Mouse (Mus musculus): ENCODE results near the gene Rln3. TPM values are rescaled to one million over a fixed set of nuclear protein-coding genes. Genes with fewer than 3 reads are reported as not detected.

Gene Rln3
- polyA plus RNA-seq, 1 experiment: not detected

GRCm38 (mm10) chr8:84002957-84003611, 41.7 kb downstream of the Rln3 start:
- 81% methylated on average over 12 of the region's 12 CpGs for WGBS
- peaks cover 2% of the 10 kb centered on the region; the same call in 1 of the 2 replicates for H3K4me1 ChIP-seq (ENCODE audit: control insufficient read depth, insufficient read depth, low read length)
- no peak overlapping the region for H3K27ac ChIP-seq (ENCODE audit: control insufficient read depth, insufficient read depth, low read depth, low read length, poor library complexity)
- no peak for TF ChIP-seq POLR2A (IDR thresholded peaks at IDR 0.05; ENCODE audit: borderline replicate concordance, control insufficient read depth, low read depth, low read length)
- TF ChIP-seq CTCF (IDR thresholded peaks at IDR 0.05; ENCODE audit: control insufficient read depth, insufficient read depth, low read length): no peak
- no peak overlapping the region for H3K4me3 ChIP-seq (replicated peaks; ENCODE audit: control insufficient read depth, low read depth, low read length)

GRCm38 (mm10) chr8:84001281-84002000, 43.4 kb downstream of the Rln3 start, which contains the start of gene 1700067K01Rik:
Gene 1700067K01Rik, plus strand, starts transcription at chr8:84001502.
- WGBS: 94% methylated on average over 61 of the region's 61 CpGs
- no peak within 1 kb of the TSS for H3K4me3 ChIP-seq (replicated peaks; ENCODE audit: control insufficient read depth, low read depth, low read length)
- H3K4me1 ChIP-seq (ENCODE audit: control insufficient read depth, insufficient read depth, low read length): peaks cover 2% of the 10 kb centered on the region; the same call in 1 of the 2 replicates
- H3K27ac ChIP-seq (ENCODE audit: control insufficient read depth, insufficient read depth, low read depth, low read length, poor library complexity): no peak within 1 kb of the TSS
- no peak for TF ChIP-seq CTCF (IDR thresholded peaks at IDR 0.05; ENCODE audit: control insufficient read depth, insufficient read depth, low read length)

- Histone ChIP-seq H3K4me1 (ENCODE audit: control insufficient read depth, insufficient read depth, low read length) (peaks cover 2% of the 10 kb centered on the region; the same call in 1 of the 2 replicates), H3K4me3 (replicated peaks; ENCODE audit: control insufficient read depth, low read depth, low read length) (no peak overlapping the region), H3K27ac (ENCODE audit: control insufficient read depth, insufficient read depth, low read depth, low read length, poor library complexity) (no peak overlapping the region)
- WGBS: 86% methylated on average over 2 of the region's 2 CpGs
- TF ChIP-seq POLR2A (IDR thresholded peaks at IDR 0.05; ENCODE audit: borderline replicate concordance, control insufficient read depth, low read depth, low read length) (no peak), CTCF (IDR thresholded peaks at IDR 0.05; ENCODE audit: control insufficient read depth, insufficient read depth, low read length) (no peak)
These were observed 45.0 kb downstream of the Rln3 start for GRCm38 (mm10) chr8:83999825-84000224.

GRCm38 (mm10) chr8:83999057-83999705, 45.6 kb downstream of the Rln3 start:
- H3K27ac ChIP-seq (ENCODE audit: control insufficient read depth, insufficient read depth, low read depth, low read length, poor library complexity): no peak overlapping the region
- TF ChIP-seq CTCF (IDR thresholded peaks at IDR 0.05; ENCODE audit: control insufficient read depth, insufficient read depth, low read length) (no peak), POLR2A (IDR thresholded peaks at IDR 0.05; ENCODE audit: borderline replicate concordance, control insufficient read depth, low read depth, low read length) (no peak)
- 82% methylated on average over 16 of the region's 16 CpGs for WGBS
- peaks cover 2% of the 10 kb centered on the region; the same call in 1 of the 2 replicates for H3K4me1 ChIP-seq (ENCODE audit: control insufficient read depth, insufficient read depth, low read length)
- peak overlapping the region; percentile 67 for H3K4me3 ChIP-seq (replicated peaks; ENCODE audit: control insufficient read depth, low read depth, low read length)

- Histone ChIP-seq H3K4me1 (ENCODE audit: control insufficient read depth, insufficient read depth, low read length) (peaks cover 2% of the 10 kb centered on the region; the same call in 1 of the 2 replicates), H3K27ac (ENCODE audit: control insufficient read depth, insufficient read depth, low read depth, low read length, poor library complexity) (peak overlapping the region; percentile 72), H3K4me3 (replicated peaks; ENCODE audit: control insufficient read depth, low read depth, low read length) (peak overlapping the region; percentile 67)
- 9% methylated on average over 92 of the region's 92 CpGs for WGBS
- TF ChIP-seq POLR2A (IDR thresholded peaks at IDR 0.05; ENCODE audit: borderline replicate concordance, control insufficient read depth, low read depth, low read length) (no peak), CTCF (IDR thresholded peaks at IDR 0.05; ENCODE audit: control insufficient read depth, insufficient read depth, low read length) (peak; percentile 25; the same call in 1 of the 2 replicates)
These were observed 46.4 kb downstream of the Rln3 start for GRCm38 (mm10) chr8:83998231-83999056.

GRCm38 (mm10) chr8:83997511-83998141, 47.2 kb downstream of the Rln3 start, which contains the start of gene Samd1:
Gene Samd1, plus strand, starts transcription at chr8:83997672.
- TF ChIP-seq CTCF (IDR thresholded peaks at IDR 0.05; ENCODE audit: control insufficient read depth, insufficient read depth, low read length) (no peak), POLR2A (IDR thresholded peaks at IDR 0.05; ENCODE audit: borderline replicate concordance, control insufficient read depth, low read depth, low read length) (peak; percentile 27; the same call in 1 of the 2 replicates)
- peaks cover 2% of the 10 kb centered on the region; the same call in 1 of the 2 replicates for H3K4me1 ChIP-seq (ENCODE audit: control insufficient read depth, insufficient read depth, low read length)
- H3K4me3 ChIP-seq (replicated peaks; ENCODE audit: control insufficient read depth, low read depth, low read length): peak within 1 kb of the TSS; percentile 75
- H3K27ac ChIP-seq (ENCODE audit: control insufficient read depth, insufficient read depth, low read depth, low read length, poor library complexity): peak within 1 kb of the TSS; percentile 86
- 14% methylated on average over 109 of the region's 112 CpGs for WGBS
